Comparison of ENCODE assay signal across 20 mouse cellular contexts in genomic region chr12:7537389-7537788, GRCm38 (mm10).
"Had no signal": no experiment of that assay in that cellular context is flagged by ENCODE, and none has a peak within 500 bp of the region (broad histone marks: within the 10 kb centered on the region; RNA-seq: fewer than 3 reads in every experiment).

No protein-coding gene starts in this region.

- H3K27ac ChIP-seq: midbrain, embryonic 10.5 days; midbrain, embryonic 12.5 days; neural tube, embryonic 13.5 days; neural tube, embryonic 15.5 days; stomach, embryonic 15.5 days; stomach, postnatal 0 days had no signal

- H3K4me2 ChIP-seq: lung, embryonic 14.5 days; midbrain, embryonic 12.5 days; neural tube, embryonic 13.5 days; neural tube, embryonic 15.5 days; stomach, embryonic 15.5 days had no signal

- DNase-seq: lung, adult 18-20 months; lung, embryonic 14.5 days; lung, postnatal 10 days; lung, postnatal 4 days; midbrain, embryonic 14.5 days; retina, postnatal 1 day; right cerebral cortex, adult 18-20 months; right cerebral cortex, postnatal 25 days; right cerebral cortex, postnatal 4 days; thymus, adult 2 months; thymus, postnatal 25 days; thymus, postnatal 4 days had no signal

- H3K27me3 ChIP-seq: midbrain, embryonic 12.5 days; neural tube, embryonic 13.5 days; neural tube, embryonic 15.5 days; stomach, embryonic 15.5 days had no signal

- H3K4me1 ChIP-seq: midbrain, embryonic 10.5 days; midbrain, embryonic 12.5 days; neural tube, embryonic 13.5 days; neural tube, embryonic 15.5 days; stomach, embryonic 15.5 days had no signal

- H3K4me3 ChIP-seq: midbrain, embryonic 10.5 days; midbrain, embryonic 12.5 days; myocyte; neural tube, embryonic 13.5 days; neural tube, embryonic 15.5 days; stomach, embryonic 15.5 days had no signal

- H3K9ac ChIP-seq: lung, embryonic 14.5 days; midbrain, embryonic 12.5 days; neural tube, embryonic 13.5 days; neural tube, embryonic 15.5 days; stomach, embryonic 15.5 days had no signal

- ATAC-seq: midbrain, embryonic 16.5 days had no signal

- H3K36me3 ChIP-seq: midbrain, embryonic 10.5 days; midbrain, embryonic 12.5 days; neural tube, embryonic 13.5 days; neural tube, embryonic 15.5 days; stomach, embryonic 15.5 days had no signal

- H3K9me3 ChIP-seq: midbrain, embryonic 10.5 days; midbrain, embryonic 12.5 days; neural tube, embryonic 13.5 days; neural tube, embryonic 15.5 days; stomach, embryonic 15.5 days had no signal
